Mouse (Mus musculus) cortical plate, adult 2 months (tissue): ENCODE measurements around the gene Inafm2.

ENCODE experiments used
- CTCF ChIP-seq: fragments of 200-500 bp; IDR thresholded peaks from 2 replicates; pipeline ENCODE4 v1.5.1; 2011; ENCODE audit warnings: mild to moderate bottlenecking, control low read depth, low read length; ENCODE audit not compliant: insufficient read depth; ENCODE audit errors: extremely low read depth
- POLR2A ChIP-seq: fragments of 200-500 bp; IDR thresholded peaks from 2 replicates; pipeline ENCODE4 v1.6.1; 2011; ENCODE audit warnings: mild to moderate bottlenecking, low read length, control low read depth; ENCODE audit not compliant: insufficient read depth; ENCODE audit errors: extremely low read depth

DNA sequence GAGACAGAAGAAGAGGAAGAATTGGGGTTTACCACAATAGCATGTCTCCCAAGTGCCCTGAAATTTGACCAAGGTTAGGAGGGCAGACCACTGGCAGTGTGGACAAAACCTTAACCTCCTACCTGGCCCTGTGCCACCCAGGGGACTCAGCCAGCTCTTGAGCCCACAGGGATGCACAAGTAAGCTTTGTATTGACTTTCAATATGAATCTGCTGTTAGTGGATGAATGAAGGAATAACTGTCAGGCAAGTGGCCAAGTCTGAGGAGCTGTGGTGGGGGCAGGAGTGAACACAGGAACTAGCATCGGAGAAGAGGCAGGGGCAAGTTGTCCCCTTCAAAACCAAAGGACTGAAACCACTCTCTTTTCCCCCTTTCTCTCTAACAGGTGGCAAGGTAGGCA, 29.8 kb downstream of the Inafm2 start:
- TF ChIP-seq POLR2A (no peak), CTCF (no peak)
